Mouse (Mus musculus) monocyte, adult 59 days (primary cell): Measurements from ENCODE around the gene Olfr329-ps. TPM values are rescaled to one million over a fixed set of nuclear protein-coding genes. Genes with fewer than 3 reads are reported as not detected.

Experiments used
- total RNA-seq, 2 experiments: library from RNA; stranded (reverse); gene quantifications; one replicate each; pipeline ENCODE4 v1.2.4; 2023

Olfr329-ps gene
- total RNA-seq = not detected

GRCm38 (mm10) chr11:58546322-58546721 is at the start of gene Olfr329-ps:
TSS of gene Olfr329-ps (minus strand) at chr11:58546422.

GRCm38 (mm10) chr11:58594814-58595213 is 48.6 kb upstream of the Olfr329-ps start, which contains the start of gene Olfr324:
TSS of gene Olfr324 (plus strand) at chr11:58595114.

GRCm38 (mm10) chr11:58577430-58577829 is 31.2 kb upstream of the Olfr329-ps start, which contains the start of gene Olfr325:
TSS of gene Olfr325 (plus strand) at chr11:58577730.

DNA sequence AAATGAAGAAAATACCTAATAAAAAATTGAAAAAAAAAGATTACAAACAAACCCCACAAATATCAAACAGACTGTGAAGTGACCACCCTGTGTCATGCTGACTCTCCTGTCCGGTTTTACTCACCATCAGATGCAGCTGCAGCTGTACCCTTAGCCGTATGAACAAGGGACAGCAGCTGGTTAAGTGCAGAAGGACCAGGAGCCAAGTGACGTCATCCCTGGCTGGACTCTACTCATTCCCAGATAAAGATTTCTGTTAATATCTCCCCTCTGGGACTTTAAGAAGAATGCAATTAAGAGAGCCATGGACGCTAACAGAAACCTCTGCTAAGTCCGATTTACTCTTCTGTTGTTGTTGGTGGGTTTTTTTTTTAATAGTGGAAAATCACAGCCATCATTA is 24.2 kb upstream of the Olfr329-ps start, which contains the start of gene Olfr224:
Gene Olfr224 (minus strand): TSS at position 149 of the 400 bp plus-strand sequence.

DNA sequence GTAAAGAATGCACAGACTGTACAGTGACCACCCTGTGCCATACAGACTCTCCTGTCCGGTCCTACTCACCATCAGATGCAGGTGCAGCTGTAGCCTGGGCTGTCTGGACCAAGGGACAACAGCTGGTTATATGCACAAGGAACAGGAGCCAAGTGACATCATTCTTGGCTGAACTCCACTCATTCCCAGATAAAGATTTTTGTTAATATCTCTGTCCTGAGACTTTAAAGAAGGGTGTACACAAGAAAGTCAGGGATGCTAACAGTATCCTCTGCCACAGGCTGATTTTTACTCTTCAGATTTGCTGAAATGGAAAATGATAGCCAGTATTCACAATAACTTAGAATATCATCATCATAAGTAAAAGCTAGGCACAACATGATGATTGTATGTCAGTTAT is 9.3 kb upstream of the Olfr329-ps start, which contains the start of gene Olfr328:
Gene Olfr328 (minus strand): TSS at position 101 of the 400 bp plus-strand sequence.

GRCm38 (mm10) chr11:58534736-58535135 is 11.5 kb downstream of the Olfr329-ps start, which contains the start of gene Olfr330:
TSS of gene Olfr330 (minus strand) at chr11:58534836.

GRCm38 (mm10) chr11:58502472-58502871 is 43.8 kb downstream of the Olfr329-ps start, which contains the start of gene Olfr331:
TSS of gene Olfr331 (minus strand) at chr11:58502572.

GRCm38 (mm10) chr11:58492455-58492854 is 53.8 kb downstream of the Olfr329-ps start, which contains the start of gene Olfr332:
TSS of gene Olfr332 (minus strand) at chr11:58492555.

Other genes with a start within 250 kb of the Olfr329-ps start
- gene Zfp692, start 239.4 kb downstream of the Olfr329-ps start, total RNA-seq = 10 to 100 TPM; 15.4 to 16.2 TPM
- gene Zfp672, start 216.1 kb downstream of the Olfr329-ps start, total RNA-seq = 10 to 100 TPM; 16.7 to 17.2 TPM
- 10 to 100 TPM; 18.2 to 26.0 TPM for gene Sh3bp5l, start 215.7 kb downstream of the Olfr329-ps start, total RNA-seq
- not detected for gene Lypd8, start 167.4 kb downstream of the Olfr329-ps start, total RNA-seq
- not detected for gene 1810065E05Rik, start 125.3 kb downstream of the Olfr329-ps start, total RNA-seq
- gene Gm12253, start 113.9 kb downstream of the Olfr329-ps start, total RNA-seq = not detected
- gene Lypd9, start 93.5 kb downstream of the Olfr329-ps start, total RNA-seq = not detected
- not detected for gene Olfr30, start 84.2 kb downstream of the Olfr329-ps start, total RNA-seq
- gene Olfr332, start 53.9 kb downstream of the Olfr329-ps start, total RNA-seq = not detected
- gene Olfr331, start 43.9 kb downstream of the Olfr329-ps start, total RNA-seq = not detected
- not detected for gene Olfr330, start 11.6 kb downstream of the Olfr329-ps start, total RNA-seq
- under 1 TPM in 1 of 2 experiments, not detected in 1; 0.39 TPM for gene Olfr328, start 9.2 kb upstream of the Olfr329-ps start, total RNA-seq
- gene Olfr224, start 24.1 kb upstream of the Olfr329-ps start, total RNA-seq = not detected
- not detected for gene Olfr325, start 31.3 kb upstream of the Olfr329-ps start, total RNA-seq
- not detected for gene Olfr324, start 48.7 kb upstream of the Olfr329-ps start, total RNA-seq
- gene 2210407C18Rik, start 69.7 kb upstream of the Olfr329-ps start, total RNA-seq = not detected
- gene Olfr323, start 84.1 kb upstream of the Olfr329-ps start, total RNA-seq = not detected
- gene Trim58, start 94.0 kb upstream of the Olfr329-ps start, total RNA-seq = not detected
- not detected for gene Olfr322, start 112.4 kb upstream of the Olfr329-ps start, total RNA-seq
- gene Olfr320, start 134.7 kb upstream of the Olfr329-ps start, total RNA-seq = not detected
- gene Olfr319, start 152.7 kb upstream of the Olfr329-ps start, total RNA-seq = not detected
- gene Olfr318, start 177.6 kb upstream of the Olfr329-ps start, total RNA-seq = not detected
- gene Olfr317, start 192.8 kb upstream of the Olfr329-ps start, total RNA-seq = not detected
- not detected for gene Olfr316, start 206.3 kb upstream of the Olfr329-ps start, total RNA-seq
- not detected for gene Olfr315, start 226.8 kb upstream of the Olfr329-ps start, total RNA-seq
- not detected for gene Olfr314, start 236.5 kb upstream of the Olfr329-ps start, total RNA-seq